ENCODE assay signal across 11 mouse cellular contexts in genomic region chrX:140564777-140565176, GRCm38 (mm10). TPM values are rescaled to one million over a fixed set of nuclear protein-coding genes. Genes with fewer than 3 reads are reported as not detected.
A peak's percentile ranks its signal among the peaks of the same experiment; 100 is the strongest.
DNase-seq lines count a peak whose midpoint lies in the region; ATAC-seq and TF ChIP-seq lines count a peak whose summit lies in the region.
"Had no signal": no experiment of that assay in that cellular context is flagged by ENCODE, and none has a peak within 500 bp of the region (broad histone marks: within the 10 kb centered on the region; RNA-seq: fewer than 3 reads in every experiment).

No protein-coding gene starts in this region.

- H3K27me3 ChIP-seq in forebrain, postnatal 0 days (ENCODE audit: insufficient read depth, low read length) = peaks cover 5% of the 10 kb centered on the region; the same call in 1 of the 2 replicates
- H3K27me3 ChIP-seq in forebrain, embryonic 13.5 days = peaks cover 85% of the 10 kb centered on the region
- no peaks in the 10 kb centered on the region for H3K27me3 ChIP-seq in kidney, adult 2 months (replicated peaks; ENCODE audit: control insufficient read depth, insufficient read depth, low read length)
- H3K27me3 ChIP-seq in kidney, embryonic 15.5 days = peaks cover 76% of the 10 kb centered on the region

- TF ChIP-seq CTCF in forebrain, postnatal 0 days (IDR thresholded peaks at IDR 0.05; ENCODE audit: low read depth) = no peak
- 0 out of 2 replicates have a peak, but pooled peaks have one; percentile 1 for TF ChIP-seq CTCF in kidney, adult 2 months (conservative IDR thresholded peaks at IDR 0.05; ENCODE audit: insufficient read depth, insufficient read length, low read depth, low read length)

- DNase-seq in forebrain, postnatal 0 days = no peak
- DNase-seq in kidney, adult 2 months = peak; percentile 42
- DNase-seq in adrenal gland, adult 18-20 months (ENCODE audit: low spot score in 2 of 2) = peak; percentile 35 to 45
- peak; percentile 19 for DNase-seq in cerebellum, adult 9-10 months
- no peak for DNase-seq in B cell, adult 2 months

- H3K4me1 ChIP-seq in forebrain, postnatal 0 days (ENCODE audit: insufficient read depth) = no peaks in the 10 kb centered on the region
- no peaks in the 10 kb centered on the region for H3K4me1 ChIP-seq in forebrain, embryonic 13.5 days
- peaks cover 14% of the 10 kb centered on the region; the same call in 1 of the 2 replicates for H3K4me1 ChIP-seq in kidney, adult 2 months (ENCODE audit: control insufficient read depth, insufficient read depth, low read length)
- no peaks in the 10 kb centered on the region for H3K4me1 ChIP-seq in kidney, embryonic 15.5 days
- H3K4me1 ChIP-seq: limb, embryonic 13.5 days; neural tube, embryonic 15.5 days had no signal

- no peaks in the 10 kb centered on the region for H3K36me3 ChIP-seq in forebrain, postnatal 0 days (ENCODE audit: insufficient read depth)
- no peaks in the 10 kb centered on the region for H3K36me3 ChIP-seq in forebrain, embryonic 13.5 days (ENCODE audit: poor library complexity, severe bottlenecking)
- no peaks in the 10 kb centered on the region for H3K36me3 ChIP-seq in kidney, adult 2 months (ENCODE audit: control insufficient read depth, insufficient read depth, low read length)
- H3K36me3 ChIP-seq in kidney, embryonic 15.5 days = no peaks in the 10 kb centered on the region
- H3K36me3 ChIP-seq: limb, embryonic 13.5 days; neural tube, embryonic 15.5 days had no signal

- H3K27ac ChIP-seq in forebrain, postnatal 0 days (ENCODE audit: low read depth, low read length) = no peak overlapping the region
- no peak overlapping the region for H3K27ac ChIP-seq in forebrain, embryonic 13.5 days
- H3K27ac ChIP-seq in kidney, adult 2 months (ENCODE audit: insufficient read depth, low read depth, low read length) = no peak overlapping the region
- H3K27ac ChIP-seq in kidney, embryonic 15.5 days = no peak overlapping the region
- H3K27ac ChIP-seq: limb, embryonic 13.5 days; neural tube, embryonic 15.5 days had no signal

- H3K9ac ChIP-seq in forebrain, postnatal 0 days = no peak overlapping the region
- no peak overlapping the region for H3K9ac ChIP-seq in forebrain, embryonic 13.5 days
- no peak overlapping the region for H3K9ac ChIP-seq in kidney, embryonic 15.5 days
- H3K9ac ChIP-seq: limb, embryonic 13.5 days; neural tube, embryonic 15.5 days had no signal

- H3K4me2 ChIP-seq in forebrain, postnatal 0 days (ENCODE audit: low read depth) = no peak overlapping the region
- no peak overlapping the region for H3K4me2 ChIP-seq in forebrain, embryonic 13.5 days
- no peak overlapping the region for H3K4me2 ChIP-seq in kidney, embryonic 15.5 days
- H3K4me2 ChIP-seq: limb, embryonic 13.5 days; neural tube, embryonic 15.5 days had no signal

- WGBS in forebrain, postnatal 0 days = 83% methylated on average over 1 of the region's 1 CpGs
- WGBS in forebrain, embryonic 13.5 days = 88% methylated on average over 1 of the region's 1 CpGs
- WGBS in kidney, adult 2 months = 71% methylated on average over 1 of the region's 1 CpGs
- 80% methylated on average over 1 of the region's 1 CpGs for WGBS in kidney, embryonic 15.5 days

- H3K9me3 ChIP-seq in forebrain, postnatal 0 days (ENCODE audit: low read length) = no peaks in the 10 kb centered on the region
- no peaks in the 10 kb centered on the region for H3K9me3 ChIP-seq in forebrain, embryonic 13.5 days (replicated peaks)
- H3K9me3 ChIP-seq in kidney, embryonic 15.5 days (replicated peaks) = no peaks in the 10 kb centered on the region
- H3K9me3 ChIP-seq: limb, embryonic 13.5 days; neural tube, embryonic 15.5 days had no signal

- peak; percentile 36 for ATAC-seq in forebrain, postnatal 0 days
- ATAC-seq in forebrain, embryonic 13.5 days = no peak
- ATAC-seq in kidney, embryonic 15.5 days (replicated peaks; ENCODE audit: low FRiP score) = no peak
- ATAC-seq in erythroid progenitor cell, adult 5-6 weeks (replicated peaks; ENCODE audit: low FRiP score, poor library complexity, severe bottlenecking) = no peak
- ATAC-seq: intestine, embryonic 16.5 days had no signal

- TF ChIP-seq POLR2A in kidney, adult 2 months (IDR thresholded peaks at IDR 0.05; ENCODE audit: low read depth, low read length) = no peak

- H3K4me3 ChIP-seq in forebrain, postnatal 0 days (ENCODE audit: low read depth, low read length) = no peak overlapping the region
- no peak overlapping the region for H3K4me3 ChIP-seq in forebrain, embryonic 13.5 days
- no peak overlapping the region for H3K4me3 ChIP-seq in kidney, adult 2 months (ENCODE audit: insufficient read depth, low read depth, low read length)
- H3K4me3 ChIP-seq in kidney, embryonic 15.5 days (replicated peaks) = no peak overlapping the region
- H3K4me3 ChIP-seq: limb, embryonic 13.5 days; neural tube, embryonic 15.5 days had no signal

RNA-seq across cellular contexts. Expression of gene Tsc22d3, which starts 35.7 kb away (rescaled TPM):
- total RNA-seq in forebrain, postnatal 0 days (2014; rRNA removed) = 93.9 and 114 TPM in 2 replicates
- polyA plus RNA-seq in forebrain, postnatal 0 days (2015; fragmentation: Nextera tagmentation; extraction: Ambion mirVana) = 75.3 and 92.2 TPM in 2 replicates
- 84.3 and 96.1 TPM in 2 replicates for polyA plus RNA-seq in forebrain, embryonic 13.5 days (2015; fragmentation: Nextera tagmentation; extraction: Ambion mirVana)
- 36.2 and 51.6 TPM in 2 replicates for polyA plus RNA-seq in kidney, adult 2 months (2012; rRNA removed)
- 98.2 and 98.7 TPM in 2 replicates for polyA plus RNA-seq in kidney, embryonic 15.5 days (2015; fragmentation: Nextera tagmentation; extraction: Ambion mirVana)
- 100 to 1,000 TPM; 116 to 148 TPM for total RNA-seq in adrenal gland, adult 18-20 months (2021)
- 7.1 and 15.9 TPM in 2 replicates for total RNA-seq in erythroid progenitor cell, adult 5-6 weeks (2015; ENCODE audit: low replicate concordance)
- 4.9 and 15.8 TPM in 2 replicates for total RNA-seq in erythroid progenitor cell, adult 5-6 weeks (2017; ENCODE audit: low replicate concordance)

Comparison
In these comparisons a context has a peak if more than half of its experiments do, and no peak if none do; other contexts are left out.
1. DNase-seq: peak in kidney, adult 2 months (single experiment), adrenal gland, adult 18-20 months (2 of 2) and cerebellum, adult 9-10 months (single experiment); none in forebrain, postnatal 0 days (single experiment) and B cell, adult 2 months (0 of 2).